Mouse (Mus musculus) hematopoietic multipotent progenitor cell, adult 10-12 weeks (in vitro differentiated cells): ENCODE measurements around the gene Med15. TPM values are rescaled to one million over a fixed set of nuclear protein-coding genes. Genes with fewer than 3 reads are reported as not detected.

Experiments used
- polyA plus RNA-seq: library from polyadenylated mRNA; stranded (reverse); fragments of >175 nt; gene quantifications from 2 replicates; pipeline ENCODE4 v1.2.3, GENCODE M21; 2012; ENCODE audit warnings: low replicate concordance

Gene Med15
- polyA plus RNA-seq: 168 and 199 TPM in 2 replicates

GRCm38 (mm10) chr16:17732841-17733340 is at the start of gene Med15:
TSS of gene Med15 (minus strand) at chr16:17732891.

DNA sequence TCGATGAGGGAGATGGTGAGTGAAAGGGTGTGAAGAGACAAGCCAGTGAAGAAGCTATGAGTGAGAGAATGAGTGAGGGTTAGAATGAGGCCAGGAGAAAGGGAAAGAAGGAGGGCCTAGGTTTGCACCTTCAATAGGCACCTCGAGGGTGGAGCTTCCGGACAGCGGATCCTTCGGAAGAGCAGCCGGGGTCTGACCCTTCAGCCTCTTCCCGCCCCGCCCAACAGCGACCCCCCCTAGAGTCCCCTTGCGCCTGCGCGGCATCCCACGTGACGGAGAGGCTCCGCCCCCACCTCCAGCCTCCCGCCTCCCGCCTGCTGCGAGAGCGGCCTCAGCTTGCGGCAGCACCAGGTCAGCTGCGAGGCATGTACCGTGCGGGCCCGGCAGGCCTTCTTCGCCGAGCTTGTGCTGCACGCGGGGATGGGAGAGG is 26.7 kb upstream of the Med15 start, which contains the start of gene Klhl22:
Klhl22 (plus strand) TSS at position 275 of the 430 bp plus-strand sequence.

DNA sequence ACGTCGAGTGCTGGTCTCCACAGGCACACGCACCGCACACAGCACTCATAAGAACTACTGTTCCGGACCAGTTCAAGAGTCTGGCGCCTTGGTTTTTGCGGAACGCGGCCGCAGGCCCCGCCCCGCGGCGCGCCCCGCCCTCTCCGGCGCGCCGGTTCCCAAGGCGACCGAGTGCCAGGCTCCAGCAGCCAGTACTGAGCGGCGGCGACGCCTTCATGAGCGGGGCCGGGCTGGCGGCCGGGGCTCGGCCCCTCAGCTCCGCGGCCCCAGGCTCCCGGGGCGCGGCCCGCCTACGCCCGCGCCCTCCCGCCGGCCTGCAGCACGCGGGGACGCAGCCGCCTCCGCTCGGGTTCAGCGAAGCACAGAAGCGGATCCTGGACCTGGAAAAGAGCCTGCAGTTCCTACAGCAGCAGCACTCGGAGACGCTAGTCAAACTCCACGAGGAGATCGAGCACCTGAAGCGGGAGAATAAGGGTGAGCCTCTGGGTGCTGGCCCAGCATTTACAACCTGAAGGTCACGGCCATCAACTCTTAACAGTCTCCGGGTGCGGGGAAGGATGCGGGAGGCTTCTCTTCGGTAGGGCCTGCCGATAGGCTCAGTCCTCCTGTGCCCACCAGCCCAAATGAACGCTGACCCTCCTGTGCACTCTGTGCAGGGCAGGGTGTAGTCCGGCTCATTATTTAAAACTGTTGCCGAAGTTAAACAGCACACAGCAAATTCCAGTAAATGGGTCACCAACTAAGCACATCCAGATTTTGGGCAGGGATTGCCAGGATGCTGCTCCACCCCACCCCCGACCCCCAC is 86.2 kb downstream of the Med15 start, which contains the start of gene Ccdc74a:
Ccdc74a (plus strand) TSS at position 161 of the 805 bp plus-strand sequence.

DNA sequence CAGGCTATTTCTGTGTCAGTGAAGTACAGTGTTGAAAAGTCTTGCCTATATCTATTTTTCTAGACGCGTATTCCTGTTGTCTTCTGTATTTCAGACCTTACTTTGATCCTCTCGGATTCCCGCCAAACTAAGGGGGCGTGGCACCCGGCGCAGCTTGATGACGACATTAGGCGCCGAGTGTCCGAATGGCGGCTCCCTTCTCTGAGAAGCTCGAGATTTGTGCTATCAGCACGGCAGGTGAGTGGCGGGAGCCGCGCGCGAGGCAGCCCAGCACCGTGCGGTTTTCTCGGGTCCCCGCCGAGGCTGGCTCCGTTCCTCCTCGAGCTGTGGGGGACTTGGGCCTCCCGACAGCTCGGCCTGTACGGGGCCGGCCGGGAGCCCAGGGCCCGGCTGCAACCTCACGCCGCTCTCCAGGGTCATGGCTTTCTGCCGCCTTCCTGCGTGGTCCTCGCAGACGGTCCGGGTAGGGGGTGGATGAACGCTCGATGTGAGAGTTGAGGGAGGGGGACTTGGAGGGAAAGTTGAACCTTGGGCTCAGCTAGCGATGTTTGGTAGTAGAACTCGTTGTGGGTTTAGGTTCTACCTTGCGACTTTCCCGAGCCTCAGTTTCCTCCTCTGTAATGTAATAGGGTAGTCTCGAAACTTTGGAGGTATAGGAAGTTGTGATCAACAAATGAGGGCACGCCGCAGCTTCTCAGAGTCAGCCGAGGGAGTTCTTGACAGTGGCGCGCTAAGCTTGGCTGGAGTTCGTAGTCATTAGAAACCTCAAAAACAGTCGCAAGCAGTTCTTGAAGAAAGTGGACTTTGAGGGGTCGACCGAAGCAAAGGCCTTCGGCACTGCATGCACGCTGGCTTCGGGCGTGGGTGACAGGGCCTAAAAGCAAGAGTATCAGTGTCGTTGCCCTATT is 113.2 kb downstream of the Med15 start, which contains the start of gene Smpd4:
Smpd4 (plus strand) TSS at position 157 of the 908 bp plus-strand sequence.

Other genes with a start within 250 kb of the Med15 start
- gene Aifm3, start 243.3 kb downstream of the Med15 start, polyA plus RNA-seq: not detected in 2 replicates
- 31.8 and 40.5 TPM in 2 replicates for gene Lztr1, start 224.2 kb downstream of the Med15 start, polyA plus RNA-seq
- gene Thap7, start 201.8 kb downstream of the Med15 start, polyA plus RNA-seq: 135 and 167 TPM in 2 replicates
- not detected in 2 replicates for gene Lrrc74b, start 171.6 kb downstream of the Med15 start, polyA plus RNA-seq
- 0.04 TPM in 1 of 2 replicates, not detected in the other for gene P2rx6, start 171.0 kb downstream of the Med15 start, polyA plus RNA-seq
- 0.38 and 0.89 TPM in 2 replicates for gene Slc7a4, start 149.7 kb downstream of the Med15 start, polyA plus RNA-seq
- 4.3 and 26.9 TPM in 2 replicates for gene Smpd4, start 113.5 kb downstream of the Med15 start, polyA plus RNA-seq
- 0.43 and 5.8 TPM in 2 replicates for gene Ccdc74a, start 86.4 kb downstream of the Med15 start, polyA plus RNA-seq
- 4.9 and 14.8 TPM in 2 replicates for gene Klhl22, start 26.7 kb upstream of the Med15 start, polyA plus RNA-seq
- gene Scarf2, start 64.4 kb upstream of the Med15 start, polyA plus RNA-seq: 1.3 and 4.3 TPM in 2 replicates
- not detected in 2 replicates for gene B830017H08Rik, start 100.2 kb upstream of the Med15 start, polyA plus RNA-seq
- 1.8 and 8.0 TPM in 2 replicates for gene Car15, start 105.5 kb upstream of the Med15 start, polyA plus RNA-seq
- 0.42 and 1.5 TPM in 2 replicates for gene Gm20518, start 158.8 kb upstream of the Med15 start, polyA plus RNA-seq
- not detected in 2 replicates for gene Tssk1, start 161.3 kb upstream of the Med15 start, polyA plus RNA-seq
- 23.3 and 26.7 TPM in 2 replicates for gene Dgcr2, start 165.7 kb upstream of the Med15 start, polyA plus RNA-seq
- gene Tssk2, start 165.7 kb upstream of the Med15 start, polyA plus RNA-seq: not detected in 2 replicates
- 27.5 and 31.1 TPM in 2 replicates for gene Ess2, start 178.5 kb upstream of the Med15 start, polyA plus RNA-seq
- not detected in 2 replicates for gene Gsc2, start 182.2 kb upstream of the Med15 start, polyA plus RNA-seq
- gene Slc25a1, start 195.3 kb upstream of the Med15 start, polyA plus RNA-seq: 69.4 and 186 TPM in 2 replicates
- gene Vpreb2, start 247.5 kb upstream of the Med15 start, polyA plus RNA-seq: not detected in 2 replicates